Mouse (Mus musculus) kidney, postnatal 0 days (tissue): ENCODE results near the gene Zfp940. TPM values are rescaled to one million over a fixed set of nuclear protein-coding genes. Genes with fewer than 3 reads are reported as not detected.

Experiments used
- ATAC-seq: fragments of 200-750 bp; cut with Nextera tagmentation; replicated peaks from 2 replicates; pipeline ENCODE4 v1.8.0; 2017; ENCODE audit warnings: low read depth, moderate number of reproducible peaks, moderate TSS enrichment, moderate library complexity; ENCODE audit not compliant: low FRiP score
- DNase-seq: peaks from one replicate; pipeline ENCODE4 v3.0.0-alpha.2; 2016; ENCODE audit warnings: low spot score
- H3K27ac ChIP-seq: fragments of 300-500 bp; sonication (generic); 2 replicates; pipeline ENCODE4 v1.5.1; 2014; ENCODE audit warnings: mild to moderate bottlenecking
- H3K27me3 ChIP-seq: fragments of 300-500 bp; sonication (generic); 2 replicates; pipeline ENCODE4 v1.6.1; 2014; ENCODE audit warnings: low read length, mixed read lengths; ENCODE audit not compliant: insufficient read depth
- H3K36me3 ChIP-seq: fragments of 300-500 bp; sonication (generic); 2 replicates; pipeline ENCODE4 v1.6.1; 2014; ENCODE audit warnings: low read length, mixed read lengths; ENCODE audit not compliant: insufficient read depth
- H3K4me1 ChIP-seq: fragments of 300-500 bp; sonication (generic); replicated peaks from 2 replicates; pipeline ENCODE4 v1.6.1; 2014; ENCODE audit warnings: antibody characterized with exemption, low read length, mixed read lengths; ENCODE audit not compliant: insufficient read depth
- H3K4me2 ChIP-seq: fragments of 300-500 bp; sonication (generic); 2 replicates; pipeline ENCODE4 v1.6.1; 2014; ENCODE audit warnings: mild to moderate bottlenecking, low read length, moderate library complexity, mixed read lengths
- H3K4me3 ChIP-seq: fragments of 300-500 bp; sonication (generic); replicated peaks from 2 replicates; pipeline ENCODE4 v1.5.1; 2014; ENCODE audit warnings: low read depth, low read length
- H3K9ac ChIP-seq: fragments of 300-500 bp; sonication (generic); 2 replicates; pipeline ENCODE4 v1.6.1; 2014; ENCODE audit warnings: low read depth, low read length
- H3K9me3 ChIP-seq: fragments of 300-500 bp; sonication (generic); replicated peaks from 2 replicates; pipeline ENCODE4 v1.6.1; 2016; ENCODE audit warnings: low read length, inconsistent platforms, mixed read lengths
- CTCF ChIP-seq: IDR thresholded peaks from 2 replicates; pipeline ENCODE4 v1.5.1; 2016; ENCODE audit warnings: antibody characterized with exemption, low read depth, mild to moderate bottlenecking, moderate library complexity
- WGBS: fragments of 180-500 bp; shearing (Covaris S2); extraction: QIAGEN DNeasy Blood & Tissue Kit; methylation state at CpG from one replicate; pipeline ENCODE4 v1.1.7; 2014; 5-methylcytosine and 5-hydroxymethylcytosine counted together
- polyA plus RNA-seq: library from polyadenylated mRNA; unstranded; fragments of >200 nt; fragmentation: Nextera tagmentation; extraction: Ambion mirVana; gene quantifications from 2 replicates; pipeline ENCODE4 v1.2.1, GENCODE M21; 2015

Zfp940 gene
- polyA plus RNA-seq, 1 experiment from 2014 or later: 4.6 TPM

- Histone ChIP-seq H3K36me3 (peaks cover 3% of the 10 kb centered on the region; the same call in 1 of the 2 replicates), H3K9me3 (no peaks in the 10 kb centered on the region), H3K9ac (no peak overlapping the region), H3K4me3 (no peak overlapping the region), H3K4me1 (no peaks in the 10 kb centered on the region), H3K4me2 (no peak overlapping the region), H3K27me3 (no peaks in the 10 kb centered on the region), H3K27ac (no peak overlapping the region)
- no peak for DNase-seq
- WGBS: 88% methylated on average over 3 of the region's 3 CpGs
- ATAC-seq: no peak
- no peak for TF ChIP-seq CTCF
Observed at GRCm38 (mm10) chr7:29839256-29839655, 14.2 kb downstream of the Zfp940 start.

DNA sequence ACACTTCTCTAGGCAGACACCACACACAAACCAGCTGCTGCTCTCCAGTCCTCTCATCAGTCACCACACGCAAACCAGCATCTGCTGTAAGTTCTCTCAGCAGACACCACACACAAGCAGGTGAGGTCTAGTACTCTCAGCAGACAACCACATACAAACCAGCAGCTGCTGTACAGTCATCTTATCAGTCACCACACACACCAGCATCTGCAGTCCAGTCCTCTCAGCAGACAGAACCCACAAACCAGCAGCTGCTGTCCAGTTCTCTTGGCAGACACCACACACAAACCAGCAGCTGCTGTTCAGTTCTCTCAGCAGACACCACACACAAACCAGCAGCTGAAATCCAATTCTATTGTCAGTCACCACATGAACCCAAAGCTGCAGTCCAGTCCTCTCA is 16.7 kb downstream of the Zfp940 start:
- no peaks in the 10 kb centered on the region for H3K4me1 ChIP-seq
- H3K4me2 ChIP-seq: no peak overlapping the region
- H3K9ac ChIP-seq: no peak overlapping the region
- H3K9me3 ChIP-seq: no peaks in the 10 kb centered on the region
- peaks cover 5% of the 10 kb centered on the region; the same call in 1 of the 2 replicates for H3K36me3 ChIP-seq
- DNase-seq: no peak
- ATAC-seq: no peak
- TF ChIP-seq CTCF: no peak
- H3K27ac ChIP-seq: no peak overlapping the region
- no peaks in the 10 kb centered on the region for H3K27me3 ChIP-seq
- 100% methylated on average over 1 of the region's 1 CpGs for WGBS
- no peak overlapping the region for H3K4me3 ChIP-seq

DNA sequence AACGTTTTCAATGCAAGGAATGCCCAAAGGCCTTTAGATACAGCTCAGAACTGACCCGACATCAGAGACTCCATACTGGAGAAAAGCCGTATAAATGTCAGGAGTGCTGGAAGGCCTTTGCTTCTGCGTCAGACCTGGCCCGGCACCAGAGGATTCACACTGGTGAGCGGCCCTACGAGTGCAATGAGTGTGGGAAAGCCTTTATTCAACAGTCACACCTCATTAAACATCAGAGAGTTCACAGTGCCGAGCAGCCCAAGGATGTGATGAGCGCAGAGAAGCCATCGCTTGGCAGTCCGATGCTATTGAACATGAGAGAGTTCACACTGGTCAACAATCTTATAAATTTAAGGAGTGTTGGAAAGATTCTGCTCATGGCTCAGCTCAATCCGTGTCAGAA is 23.7 kb downstream of the Zfp940 start:
- TF ChIP-seq CTCF: no peak
- Histone ChIP-seq H3K4me3 (no peak overlapping the region), H3K4me2 (no peak overlapping the region), H3K36me3 (peaks cover 47% of the 10 kb centered on the region), H3K27me3 (no peaks in the 10 kb centered on the region), H3K9me3 (no peaks in the 10 kb centered on the region), H3K4me1 (no peaks in the 10 kb centered on the region), H3K9ac (no peak overlapping the region), H3K27ac (no peak overlapping the region)
- 52% methylated on average over 12 of the region's 12 CpGs for WGBS
- ATAC-seq: peak; percentile 82; the same call in 1 of the 2 replicates
- DNase-seq: peak; percentile 37

DNA sequence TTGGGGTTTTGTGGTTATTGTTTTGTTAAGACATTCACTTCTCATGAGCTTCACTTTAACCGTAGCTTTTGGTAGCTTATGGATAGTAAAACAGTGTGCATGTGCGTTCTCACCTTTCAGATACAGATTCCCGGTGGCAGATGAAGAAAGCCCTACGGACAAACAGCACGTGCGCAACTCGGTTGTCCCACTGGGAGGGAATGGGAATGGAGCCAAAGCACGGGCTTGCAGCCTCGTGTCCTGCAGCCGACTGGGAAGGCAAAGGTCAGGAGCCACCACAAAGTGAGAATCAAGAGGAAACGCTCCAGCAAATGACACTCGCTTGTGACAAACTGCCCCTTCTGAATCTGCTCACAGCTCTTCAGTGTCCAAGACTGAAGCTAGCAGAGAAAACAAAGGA is 25.5 kb downstream of the Zfp940 start:
- no peak for ATAC-seq
- H3K36me3 ChIP-seq: peaks cover 55% of the 10 kb centered on the region
- DNase-seq: no peak
- no peak overlapping the region for H3K4me3 ChIP-seq
- no peaks in the 10 kb centered on the region for H3K9me3 ChIP-seq
- H3K27ac ChIP-seq: no peak overlapping the region
- H3K4me1 ChIP-seq: no peaks in the 10 kb centered on the region
- H3K9ac ChIP-seq: no peak overlapping the region
- TF ChIP-seq CTCF: no peak
- no peaks in the 10 kb centered on the region for H3K27me3 ChIP-seq
- 90% methylated on average over 12 of the region's 12 CpGs for WGBS
- no peak overlapping the region for H3K4me2 ChIP-seq

- H3K9me3 ChIP-seq: no peaks in the 10 kb centered on the region
- peak overlapping the region; percentile 44 for H3K4me3 ChIP-seq
- H3K4me1 ChIP-seq: peaks cover 8% of the 10 kb centered on the region; the same call in 1 of the 2 replicates
- no peak for TF ChIP-seq CTCF
- peak overlapping the region; percentile 42; the same call in 1 of the 2 replicates for H3K27ac ChIP-seq
- ATAC-seq: 0 out of 2 replicates have a peak, but pooled peaks have one; percentile 45
- H3K36me3 ChIP-seq: 0 out of 2 replicates have a peak, but pooled peaks cover 12% of the 10 kb centered on the region
- WGBS: 4% methylated on average over 12 of the region's 12 CpGs
- peak overlapping the region; percentile 61 for H3K9ac ChIP-seq
- DNase-seq: peak; percentile 93
- H3K27me3 ChIP-seq: no peaks in the 10 kb centered on the region
- H3K4me2 ChIP-seq: peak overlapping the region; percentile 58
Observed at GRCm38 (mm10) chr7:29818619-29819254, 34.7 kb downstream of the Zfp940 start.

GRCm38 (mm10) chr7:29815910-29816429 is 37.5 kb downstream of the Zfp940 start, which contains the start of gene Zfp790:
Zfp790 (plus strand) TSS chr7:29816114.
- H3K4me1 ChIP-seq: peaks cover 8% of the 10 kb centered on the region; the same call in 1 of the 2 replicates
- peak within 1 kb of the TSS; percentile 64 for H3K4me3 ChIP-seq
- no peaks in the 10 kb centered on the region for H3K27me3 ChIP-seq
- no peaks in the 10 kb centered on the region for H3K9me3 ChIP-seq
- DNase-seq: peak; percentile 99
- H3K36me3 ChIP-seq: no peaks in the 10 kb centered on the region
- no peak for TF ChIP-seq CTCF
- WGBS: under 1% methylated on average over 26 of the region's 26 CpGs
- H3K4me2 ChIP-seq: peak within 1 kb of the TSS; percentile 91
- H3K9ac ChIP-seq: peak within 1 kb of the TSS; percentile 60
- H3K27ac ChIP-seq: peak within 1 kb of the TSS; percentile 89
- ATAC-seq: peak; percentile 96
